Mouse (Mus musculus) myocyte (in vitro differentiated cells): ENCODE results near the gene Cfap299.

Source experiments
- CEBPB ChIP-seq: IDR thresholded peaks from 2 replicates; pipeline ENCODE4 v1.6.1; 2011; ENCODE audit warnings: mild to moderate bottlenecking, moderate library complexity; ENCODE audit not compliant: poor library complexity, insufficient read depth, severe bottlenecking
- E2F4 ChIP-seq: IDR thresholded peaks from one replicate; pipeline ENCODE4 v1.6.1; 2011; ENCODE audit warnings: mild to moderate bottlenecking, control low read depth, moderate library complexity; ENCODE audit not compliant: insufficient read depth
- MAX ChIP-seq: IDR thresholded peaks from one replicate; pipeline ENCODE4 v1.6.1; 2011; ENCODE audit warnings: low read depth, mild to moderate bottlenecking, control low read depth
- MYOD1 ChIP-seq, 3 experiments: IDR thresholded peaks; one replicate each; pipeline ENCODE4 v1.6.1; 2011; ENCODE audit warnings: control low read depth in 2 of 3, low read depth in 2 of 3, mild to moderate bottlenecking in 2 of 3, moderate library complexity in 1 of 3; ENCODE audit not compliant: insufficient read length in 2 of 3, control insufficient read depth in 1 of 3
- MYOG ChIP-seq, 3 experiments: IDR thresholded peaks; one replicate each; pipeline ENCODE4 v1.6.1; 2011; ENCODE audit warnings: control low read depth in 2 of 3, low read depth in 2 of 3, mild to moderate bottlenecking in 2 of 3; ENCODE audit not compliant: insufficient read length in 2 of 3, control insufficient read depth in 1 of 3, insufficient read depth in 1 of 3
- POLR2A ChIP-seq: IDR thresholded peaks from one replicate; pipeline ENCODE4 v1.6.1; 2011; ENCODE audit warnings: low read depth, mild to moderate bottlenecking, control low read depth, moderate library complexity; ENCODE audit not compliant: insufficient read length
- POLR2AphosphoS2 ChIP-seq: IDR thresholded peaks from one replicate; pipeline ENCODE4 v1.6.1; 2011; ENCODE audit warnings: low read depth, control low read depth; ENCODE audit not compliant: insufficient read length
- REST ChIP-seq: IDR thresholded peaks from one replicate; pipeline ENCODE4 v1.6.1; 2011; ENCODE audit warnings: mild to moderate bottlenecking, control low read depth, moderate library complexity; ENCODE audit not compliant: insufficient read depth, insufficient read length
- SRF ChIP-seq: IDR thresholded peaks from one replicate; pipeline ENCODE4 v1.6.1; 2011; ENCODE audit warnings: low read depth; ENCODE audit not compliant: control insufficient read depth, insufficient read length
- TCF12 ChIP-seq: IDR thresholded peaks from one replicate; pipeline ENCODE4 v1.6.1; 2011; ENCODE audit warnings: mild to moderate bottlenecking, control low read depth; ENCODE audit not compliant: poor library complexity, insufficient read depth, severe bottlenecking
- TCF3 ChIP-seq: IDR thresholded peaks from one replicate; pipeline ENCODE4 v1.6.1; 2011; ENCODE audit warnings: low read depth, control low read depth; ENCODE audit not compliant: insufficient read length
- USF1 ChIP-seq: IDR thresholded peaks from one replicate; pipeline ENCODE4 v1.6.1; 2011; ENCODE audit warnings: low read depth, mild to moderate bottlenecking, control low read depth, moderate library complexity

- TF ChIP-seq E2F4 (no peak), POLR2A (no peak), TCF12 (no peak), REST (no peak), USF1 (no peak), CEBPB (no peak), POLR2AphosphoS2 (no peak), TCF3 (no peak), MYOG (IDR thresholded peaks at IDR 0.05; ENCODE audit: control insufficient read depth in 1 of 3, insufficient read depth in 1 of 3, insufficient read length in 2 of 3, low read depth in 2 of 3) (no peak), SRF (no peak), MYOD1 (IDR thresholded peaks at IDR 0.05; ENCODE audit: control insufficient read depth in 1 of 3, insufficient read length in 2 of 3, low read depth in 2 of 3) (no peak), MAX (no peak)
Observed at GRCm38 (mm10) chr5:98812380-98812779, 483.3 kb downstream of the Cfap299 start.
